Mouse (Mus musculus) ES-Bruce4 (cell line): Measurements from ENCODE around the gene Zfp189. TPM values are rescaled to one million over a fixed set of nuclear protein-coding genes. Genes with fewer than 3 reads are reported as not detected.

Experiments
- H3K27ac ChIP-seq: 2 replicates; pipeline ENCODE4 v1.5.1; 2012; ENCODE audit warnings: low read length, inconsistent platforms; ENCODE audit not compliant: insufficient read depth
- H3K27me3 ChIP-seq: 2 replicates; pipeline ENCODE4 v1.6.1; 2012; ENCODE audit warnings: mild to moderate bottlenecking, low read length, inconsistent platforms; ENCODE audit not compliant: control insufficient read depth, poor library complexity, insufficient read depth, severe bottlenecking
- H3K36me3 ChIP-seq: 2 replicates; pipeline ENCODE4 v1.6.1; 2012; ENCODE audit warnings: inconsistent platforms, mild to moderate bottlenecking, low read length, moderate library complexity; ENCODE audit not compliant: control insufficient read depth, poor library complexity, insufficient read depth, severe bottlenecking
- H3K4me1 ChIP-seq: one replicate; pipeline ENCODE4 v1.8.1; 2011; ENCODE audit warnings: low read length; ENCODE audit not compliant: control insufficient read depth, insufficient read depth
- H3K4me3 ChIP-seq: 2 replicates; pipeline ENCODE4 v1.5.1; 2011; ENCODE audit warnings: low read depth, mild to moderate bottlenecking, low read length
- H3K9ac ChIP-seq: 2 replicates; pipeline ENCODE4 v1.6.1; 2012; ENCODE audit warnings: low read depth, mild to moderate bottlenecking, inconsistent platforms; ENCODE audit not compliant: poor library complexity, severe bottlenecking
- H3K9me3 ChIP-seq: replicated peaks from 2 replicates; pipeline ENCODE4 v1.6.1; 2012; ENCODE audit warnings: mild to moderate bottlenecking, low read length, inconsistent platforms; ENCODE audit not compliant: control insufficient read depth, poor library complexity, insufficient read depth, severe bottlenecking
- CTCF ChIP-seq: IDR thresholded peaks from one replicate; pipeline ENCODE4 v1.8.1; 2011; ENCODE audit warnings: low read depth, low read length
- EP300 ChIP-seq: IDR thresholded peaks from 2 replicates; pipeline ENCODE4 v1.6.1; 2011; ENCODE audit warnings: low read depth, low read length; ENCODE audit not compliant: insufficient read depth
- POLR2A ChIP-seq: IDR thresholded peaks from one replicate; pipeline ENCODE4 v1.8.1; 2011; ENCODE audit warnings: low read length; ENCODE audit not compliant: insufficient read depth
- polyA plus RNA-seq: library from polyadenylated mRNA; stranded (reverse); fragments of >200 nt; gene quantifications from 2 replicates; pipeline ENCODE4 v1.2.4, GENCODE M21; 2011; ENCODE audit warnings: low read depth; ENCODE audit not compliant: missing spikeins, insufficient read depth, insufficient read length

The Zfp189 gene
- polyA plus RNA-seq, 1 experiment: 5.0 TPM

GRCm38 (mm10) chr4:49559915-49560772 lies 39.2 kb downstream of the Zfp189 start:
- TF ChIP-seq POLR2A: no peak
- TF ChIP-seq CTCF: no peak
- no peak for TF ChIP-seq EP300
- Histone ChIP-seq H3K36me3 (no peaks in the 10 kb centered on the region), H3K4me3 (no peak overlapping the region), H3K27ac (no peak overlapping the region), H3K9me3 (no peaks in the 10 kb centered on the region), H3K27me3 (no peaks in the 10 kb centered on the region), H3K9ac (no peak overlapping the region), H3K4me1 (no peaks in the 10 kb centered on the region)

- H3K27ac ChIP-seq: no peak overlapping the region
- no peak overlapping the region for H3K9ac ChIP-seq
- no peaks in the 10 kb centered on the region for H3K36me3 ChIP-seq
- H3K27me3 ChIP-seq: no peaks in the 10 kb centered on the region; the same call in 1 of the 2 replicates
- H3K9me3 ChIP-seq: no peaks in the 10 kb centered on the region
- no peak overlapping the region for H3K4me3 ChIP-seq
- no peaks in the 10 kb centered on the region for H3K4me1 ChIP-seq
- TF ChIP-seq EP300: no peak
- TF ChIP-seq CTCF: peak; percentile 27
- no peak for TF ChIP-seq POLR2A
Measured at GRCm38 (mm10) chr4:49567613-49568012, 46.6 kb downstream of the Zfp189 start.

- Histone ChIP-seq H3K36me3 (no peaks in the 10 kb centered on the region), H3K9ac (no peak overlapping the region), H3K9me3 (no peaks in the 10 kb centered on the region), H3K4me3 (no peak overlapping the region), H3K27ac (no peak overlapping the region), H3K27me3 (no peaks in the 10 kb centered on the region; the same call in 1 of the 2 replicates), H3K4me1 (no peaks in the 10 kb centered on the region)
- no peak for TF ChIP-seq POLR2A
- TF ChIP-seq CTCF: no peak
- no peak for TF ChIP-seq EP300
Measured at GRCm38 (mm10) chr4:49572194-49572593, 51.2 kb downstream of the Zfp189 start.

Other genes starting within 250 kb of the Zfp189 start
- gene Acnat2, start 113.0 kb upstream of the Zfp189 start, polyA plus RNA-seq: not detected in 2 replicates
- gene Acnat1, start 47.3 kb upstream of the Zfp189 start, polyA plus RNA-seq: 0.82 and 1.8 TPM in 2 replicates
- gene Baat, start 14.6 kb upstream of the Zfp189 start, polyA plus RNA-seq: 0.42 and 1.1 TPM in 2 replicates
- 44.4 and 46.0 TPM in 2 replicates for gene Mrpl50, start 83 bp upstream of the Zfp189 start, polyA plus RNA-seq
- not detected in 2 replicates for gene Aldob, start 28.4 kb downstream of the Zfp189 start, polyA plus RNA-seq
- 3.2 and 5.9 TPM in 2 replicates for gene Tmem246, start 76.7 kb downstream of the Zfp189 start, polyA plus RNA-seq
- gene Rnf20, start 110.8 kb downstream of the Zfp189 start, polyA plus RNA-seq: 48.6 and 53.4 TPM in 2 replicates
- gene Ppp3r2, start 160.8 kb downstream of the Zfp189 start, polyA plus RNA-seq: not detected in 2 replicates